Mouse (Mus musculus) small intestine, adult 2 months (tissue): Measurements from ENCODE around the gene Mpzl2. TPM values are rescaled to one million over a fixed set of nuclear protein-coding genes. Genes with fewer than 3 reads are reported as not detected.

Source experiments
- H3K27ac ChIP-seq: fragments of 200-500 bp; 2 replicates; pipeline ENCODE4 v1.5.1; 2012; ENCODE audit warnings: low read depth, low read length, control low read depth, inconsistent platforms; ENCODE audit not compliant: insufficient read depth
- H3K27me3 ChIP-seq: fragments of 200-500 bp; 2 replicates; pipeline ENCODE4 v1.6.1; 2012; ENCODE audit warnings: mild to moderate bottlenecking, moderate library complexity, low read length, inconsistent platforms; ENCODE audit not compliant: control insufficient read depth, insufficient read depth
- H3K36me3 ChIP-seq: fragments of 200-500 bp; 2 replicates; pipeline ENCODE4 v1.6.1; 2012; ENCODE audit warnings: mild to moderate bottlenecking, low read length, control low read depth, inconsistent platforms; ENCODE audit not compliant: control insufficient read depth, insufficient read depth
- H3K4me1 ChIP-seq: fragments of 200-500 bp; 2 replicates; pipeline ENCODE4 v1.6.1; 2012; ENCODE audit warnings: low read length, inconsistent platforms, mixed read lengths; ENCODE audit not compliant: control insufficient read depth, insufficient read depth, insufficient read length
- H3K4me3 ChIP-seq: fragments of 200-500 bp; 2 replicates; pipeline ENCODE4 v1.5.1; 2012; ENCODE audit warnings: low read depth, mild to moderate bottlenecking, control low read depth, inconsistent platforms, low read length, moderate library complexity
- CTCF ChIP-seq: fragments of 200-500 bp; IDR thresholded peaks from 2 replicates; pipeline ENCODE4 v1.5.1; 2012; ENCODE audit warnings: low read depth, mild to moderate bottlenecking, control low read depth, inconsistent platforms, low read length, moderate library complexity, mixed read lengths; ENCODE audit not compliant: insufficient replicate concordance, insufficient read length; ENCODE audit errors: extremely low read depth
- POLR2A ChIP-seq: fragments of 200-500 bp; IDR thresholded peaks from 2 replicates; pipeline ENCODE4 v1.6.1; 2012; ENCODE audit warnings: low read depth, mild to moderate bottlenecking, control low read depth, inconsistent platforms, low read length, moderate library complexity
- WGBS: fragments of 180-500 bp; shearing (Covaris S2); methylation state at CpG from one replicate; pipeline ENCODE4 v1.1.7; 2018; 5-methylcytosine and 5-hydroxymethylcytosine counted together
- polyA plus RNA-seq: library from polyadenylated mRNA; depleted of rRNA; stranded (reverse); fragments of >200 nt; gene quantifications from 2 replicates; pipeline ENCODE4 v1.2.3, GENCODE M21; 2012

Gene Mpzl2
- polyA plus RNA-seq, 1 experiment = 8.2 TPM

GRCm38 (mm10) chr9:45085741-45086690, 46.4 kb downstream of the Mpzl2 start:
- WGBS = 84% methylated on average over 12 of the region's 12 CpGs
- Histone ChIP-seq H3K4me3 (no peak overlapping the region), H3K4me1 (no peaks in the 10 kb centered on the region), H3K36me3 (0 out of 2 replicates have a peak, but pooled peaks cover 1% of the 10 kb centered on the region), H3K27me3 (no peaks in the 10 kb centered on the region), H3K27ac (0 out of 2 replicates have a peak overlapping the region, but pooled peaks have one; percentile 9)
- no peak for TF ChIP-seq POLR2A

GRCm38 (mm10) chr9:45088040-45088439, 48.4 kb downstream of the Mpzl2 start:
- Histone ChIP-seq H3K4me3 (no peak overlapping the region), H3K27ac (no peak overlapping the region), H3K4me1 (no peaks in the 10 kb centered on the region), H3K27me3 (no peaks in the 10 kb centered on the region), H3K36me3 (0 out of 2 replicates have a peak, but pooled peaks cover 1% of the 10 kb centered on the region)
- no peak for TF ChIP-seq CTCF
- no peak for TF ChIP-seq POLR2A

- H3K4me3 ChIP-seq = no peak overlapping the region
- peak; percentile 22; the same call in 1 of the 2 replicates for TF ChIP-seq CTCF
- no peak for TF ChIP-seq POLR2A
- no peaks in the 10 kb centered on the region for H3K27me3 ChIP-seq
- 0 out of 2 replicates have a peak, but pooled peaks cover 1% of the 10 kb centered on the region for H3K36me3 ChIP-seq
- peaks cover 3% of the 10 kb centered on the region; the same call in 1 of the 2 replicates for H3K4me1 ChIP-seq
- 78% methylated on average over 3 of the region's 3 CpGs for WGBS
- no peak overlapping the region for H3K27ac ChIP-seq
Observed at GRCm38 (mm10) chr9:45090811-45091210, 51.2 kb downstream of the Mpzl2 start.

GRCm38 (mm10) chr9:45092641-45093040, 53.0 kb downstream of the Mpzl2 start:
- no peak overlapping the region for H3K27ac ChIP-seq
- peaks cover 3% of the 10 kb centered on the region; the same call in 1 of the 2 replicates for H3K4me1 ChIP-seq
- 0 out of 2 replicates have a peak, but pooled peaks cover 1% of the 10 kb centered on the region for H3K36me3 ChIP-seq
- TF ChIP-seq CTCF (no peak), POLR2A (no peak)
- no peak overlapping the region for H3K4me3 ChIP-seq
- no peaks in the 10 kb centered on the region for H3K27me3 ChIP-seq
- 73% methylated on average over 4 of the region's 4 CpGs for WGBS

GRCm38 (mm10) chr9:45095149-45095937, 55.7 kb downstream of the Mpzl2 start:
- no peak overlapping the region for H3K27ac ChIP-seq
- H3K36me3 ChIP-seq = no peaks in the 10 kb centered on the region
- TF ChIP-seq POLR2A = no peak
- no peak for TF ChIP-seq CTCF
- H3K27me3 ChIP-seq = no peaks in the 10 kb centered on the region
- peaks cover 12% of the 10 kb centered on the region; the same call in 1 of the 2 replicates for H3K4me1 ChIP-seq
- H3K4me3 ChIP-seq = no peak overlapping the region
- WGBS = 34% methylated on average over 6 of the region's 6 CpGs

GRCm38 (mm10) chr9:45097877-45098276, 58.3 kb downstream of the Mpzl2 start:
- TF ChIP-seq CTCF (no peak), POLR2A (no peak)
- H3K36me3 ChIP-seq = no peaks in the 10 kb centered on the region
- WGBS = 90% methylated on average over 5 of the region's 5 CpGs
- H3K27ac ChIP-seq = no peak overlapping the region
- no peak overlapping the region for H3K4me3 ChIP-seq
- H3K27me3 ChIP-seq = no peaks in the 10 kb centered on the region
- peaks cover 22% of the 10 kb centered on the region; the same call in 1 of the 2 replicates for H3K4me1 ChIP-seq

- TF ChIP-seq POLR2A (no peak), CTCF (no peak)
- no peak overlapping the region for H3K27ac ChIP-seq
- no peaks in the 10 kb centered on the region for H3K36me3 ChIP-seq
- no peaks in the 10 kb centered on the region for H3K27me3 ChIP-seq
- peaks cover 25% of the 10 kb centered on the region for H3K4me1 ChIP-seq
- WGBS = 38% methylated on average over 3 of the region's 3 CpGs
- no peak overlapping the region for H3K4me3 ChIP-seq
Observed at GRCm38 (mm10) chr9:45098426-45098825, 58.8 kb downstream of the Mpzl2 start.
